Comparison of ENCODE assay signal across 8 mouse cellular contexts in the genomic region with DNA sequence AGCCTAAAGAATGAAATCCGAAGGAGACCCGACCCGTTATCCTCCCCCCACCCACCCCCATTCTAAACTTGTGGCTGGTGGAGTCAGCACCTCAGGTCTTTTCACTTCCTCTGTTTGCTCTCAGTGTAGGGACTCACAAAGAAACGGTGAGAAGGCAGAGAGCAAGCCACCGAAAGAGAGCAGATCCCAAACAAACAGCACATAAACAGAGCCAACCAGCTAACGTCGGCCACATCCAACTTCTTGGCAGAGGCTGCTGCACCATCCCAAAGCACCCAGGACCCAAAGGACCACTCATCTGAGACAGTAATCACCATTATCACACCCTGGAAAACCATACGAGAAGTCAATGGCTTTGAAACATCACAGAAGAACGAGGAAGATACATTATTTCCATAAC. TPM values are rescaled to one million over a fixed set of nuclear protein-coding genes. Genes with fewer than 3 reads are reported as not detected.
A peak's percentile ranks its signal among the peaks of the same experiment; 100 is the strongest.
DNase-seq lines count a peak whose midpoint lies in the region; ATAC-seq and TF ChIP-seq lines count a peak whose summit lies in the region.

No protein-coding gene starts in this region.

- H3K27ac ChIP-seq in cerebellum, adult 2 months (ENCODE audit: insufficient read depth, low read length), result no peak overlapping the region
- no peak overlapping the region for H3K27ac ChIP-seq in testis, adult 2 months (ENCODE audit: control insufficient read depth, insufficient read depth, low read depth, low read length)
- H3K27ac ChIP-seq in liver, embryonic 13.5 days, result peak overlapping the region; percentile 78

- H3K27me3 ChIP-seq in cerebellum, adult 2 months (ENCODE audit: control insufficient read depth, insufficient read depth, low read length), result no peaks in the 10 kb centered on the region
- no peaks in the 10 kb centered on the region for H3K27me3 ChIP-seq in testis, adult 2 months (ENCODE audit: control insufficient read depth, insufficient read depth, low read length)
- no peaks in the 10 kb centered on the region for H3K27me3 ChIP-seq in liver, embryonic 13.5 days

- peak in 1 of 2 experiments; percentile 21 for DNase-seq in cerebellum, adult 2 months
- no peak for DNase-seq in cerebellum, adult 8-10 months
- no peak for DNase-seq in testis, postnatal 10 days (ENCODE audit: low spot score)
- no peak for DNase-seq in liver, embryonic 13.5 days
- DNase-seq in thymus, postnatal 25 days, result peak; percentile 43
- no peak for DNase-seq in T-cell, adult 2 months (ENCODE audit: low spot score)
- no peak for DNase-seq in kidney, postnatal 14 days

- H3K4me3 ChIP-seq in cerebellum, adult 2 months (replicated peaks; ENCODE audit: insufficient read depth, low read depth, low read length), result peak overlapping the region; percentile 74
- peak overlapping the region; percentile 81; the same call in 1 of the 2 replicates for H3K4me3 ChIP-seq in testis, adult 2 months (ENCODE audit: control insufficient read depth, low read depth, low read length)
- H3K4me3 ChIP-seq in liver, embryonic 13.5 days (replicated peaks), result peak overlapping the region; percentile 90

- H3K4me2 ChIP-seq in liver, embryonic 13.5 days, result peak overlapping the region; percentile 92

- H3K4me1 ChIP-seq in cerebellum, adult 2 months (ENCODE audit: control insufficient read depth, insufficient read depth, low read length), result peaks cover 20% of the 10 kb centered on the region
- H3K4me1 ChIP-seq in testis, adult 2 months (ENCODE audit: control insufficient read depth, insufficient read depth, low read length), result peaks cover 17% of the 10 kb centered on the region
- H3K4me1 ChIP-seq in liver, embryonic 13.5 days (replicated peaks), result peaks cover 48% of the 10 kb centered on the region

- no peaks in the 10 kb centered on the region; the same call in 1 of the 2 replicates for H3K36me3 ChIP-seq in testis, adult 2 months (ENCODE audit: control insufficient read depth, insufficient read depth, low read length)
- H3K36me3 ChIP-seq in liver, embryonic 13.5 days, result peaks cover 30% of the 10 kb centered on the region

- no peak for TF ChIP-seq POLR2A in cerebellum, adult 2 months (IDR thresholded peaks at IDR 0.05; ENCODE audit: borderline replicate concordance, insufficient read depth, low read length)
- TF ChIP-seq POLR2A in testis, adult 2 months (IDR thresholded peaks at IDR 0.05; ENCODE audit: control insufficient read depth, low read depth, low read length), result no peak

- H3K9me3 ChIP-seq in liver, embryonic 13.5 days (replicated peaks), result no peaks in the 10 kb centered on the region

- ATAC-seq in liver, embryonic 13.5 days (ENCODE audit: low read depth), result no peak

- WGBS in cerebellum, adult 2 months, result 11% methylated on average over 9 of the region's 9 CpGs
- 8% methylated on average over 9 of the region's 9 CpGs for WGBS in liver, embryonic 13.5 days (ENCODE audit: insufficient replicate concordance)

- TF ChIP-seq CTCF in cerebellum, adult 2 months (IDR thresholded peaks at IDR 0.05; ENCODE audit: borderline replicate concordance, insufficient read depth, low read depth, low read length), result no peak
- TF ChIP-seq CTCF in testis, adult 2 months (IDR thresholded peaks at IDR 0.05; ENCODE audit: control insufficient read depth, insufficient read depth, insufficient replicate concordance, low read depth, low read length), result no peak

- peak overlapping the region; percentile 94 for H3K9ac ChIP-seq in liver, embryonic 13.5 days

RNA-seq across cellular contexts. Expression of gene Pip4k2b, which starts 1.1 kb away (rescaled TPM):
- polyA plus RNA-seq in cerebellum, adult 2 months (2012; rRNA removed), result 47.4 and 49.5 TPM in 2 replicates
- polyA plus RNA-seq in testis, adult 2 months (2012; rRNA removed), result 2.5 TPM in 2 replicates
- 0.88 TPM in 2 replicates for polyA plus RNA-seq in liver, embryonic 13.5 days (2015; fragmentation: Nextera tagmentation; extraction: Ambion mirVana)

RNA-seq across cellular contexts. Expression of gene Cwc25, which starts 22.9 kb away (rescaled TPM):
- polyA plus RNA-seq in cerebellum, adult 2 months (2012; rRNA removed), result 17.2 and 17.7 TPM in 2 replicates
- polyA plus RNA-seq in testis, adult 2 months (2012; rRNA removed), result 5.6 and 6.3 TPM in 2 replicates
- 7.0 and 7.7 TPM in 2 replicates for polyA plus RNA-seq in liver, embryonic 13.5 days (2015; fragmentation: Nextera tagmentation; extraction: Ambion mirVana)

RNA-seq across cellular contexts. Expression of gene 1700001P01Rik, which starts 32.3 kb away (rescaled TPM):
- 0.80 and 0.81 TPM in 2 replicates for polyA plus RNA-seq in cerebellum, adult 2 months (2012; rRNA removed)
- polyA plus RNA-seq in testis, adult 2 months (2012; rRNA removed), result 174 and 181 TPM in 2 replicates
- 0.19 and 0.22 TPM in 2 replicates for polyA plus RNA-seq in liver, embryonic 13.5 days (2015; fragmentation: Nextera tagmentation; extraction: Ambion mirVana)

RNA-seq across cellular contexts. Expression of gene Rpl23, which starts 38.8 kb away (rescaled TPM):
- polyA plus RNA-seq in cerebellum, adult 2 months (2012; rRNA removed), result 234 and 281 TPM in 2 replicates
- 120 and 126 TPM in 2 replicates for polyA plus RNA-seq in testis, adult 2 months (2012; rRNA removed)
- polyA plus RNA-seq in liver, embryonic 13.5 days (2015; fragmentation: Nextera tagmentation; extraction: Ambion mirVana), result 436 and 468 TPM in 2 replicates

RNA-seq across cellular contexts. Expression of gene Psmb3, which starts 40.2 kb away (rescaled TPM):
- 291 and 295 TPM in 2 replicates for polyA plus RNA-seq in cerebellum, adult 2 months (2012; rRNA removed)
- polyA plus RNA-seq in testis, adult 2 months (2012; rRNA removed), result 102 and 104 TPM in 2 replicates
- 335 and 374 TPM in 2 replicates for polyA plus RNA-seq in liver, embryonic 13.5 days (2015; fragmentation: Nextera tagmentation; extraction: Ambion mirVana)

Comparison
In these comparisons a context has a peak if more than half of its experiments do, and no peak if none do; other contexts are left out.
1. RNA of gene Pip4k2b, which starts 1.1 kb away (polyA plus RNA-seq): 47.4 to 49.5 TPM in cerebellum, adult 2 months; 2.5 TPM in testis, adult 2 months and 0.88 TPM in liver, embryonic 13.5 days; every median in the first group is over 10 times any median in the second.
2. RNA of gene 1700001P01Rik, which starts 32.3 kb away (polyA plus RNA-seq): 174 to 181 TPM in testis, adult 2 months; 0.80 to 0.81 TPM in cerebellum, adult 2 months and 0.19 to 0.22 TPM in liver, embryonic 13.5 days; every median in the first group is over 10 times any median in the second.
3. Peak in every context shown above with its lines, with median percentiles within 50 percentile points of each other: H3K4me3 ChIP-seq.